Mouse (Mus musculus): ENCODE measurements around the gene Acly.

GRCm38 (mm10) chr11:100575484-100575855 lies 47.7 kb upstream of the Acly start:
- TF ChIP-seq CTCF (IDR thresholded peaks at IDR 0.05; ENCODE audit: low read depth, low read length) (no peak), POLR2A (IDR thresholded peaks at IDR 0.05; ENCODE audit: borderline replicate concordance, low read depth, low read length) (no peak)
